Mouse (Mus musculus): Measurements from ENCODE around the gene Olfr297. TPM values are rescaled to one million over a fixed set of nuclear protein-coding genes. Genes with fewer than 3 reads are reported as not detected.

Olfr297 gene
- polyA plus RNA-seq (2015; fragmentation: Nextera tagmentation; extraction: Ambion mirVana) = not detected in 2 replicates

GRCm38 (mm10) chr7:86519668-86520067 lies at the start of gene Olfr297:
Gene Olfr297 (plus strand): TSS chr7:86519968.
- ATAC-seq = no peak
- Histone ChIP-seq H3K9me3 (ENCODE audit: low read length) (no peaks in the 10 kb centered on the region), H3K27me3 (replicated peaks; ENCODE audit: insufficient read depth, low read length) (no peaks in the 10 kb centered on the region), H3K36me3 (ENCODE audit: insufficient read depth, low read length) (no peaks in the 10 kb centered on the region), H3K4me2 (replicated peaks; ENCODE audit: low read depth, low read length) (no peak within 1 kb of the TSS), H3K4me1 (ENCODE audit: insufficient read depth, low read depth, low read length) (no peaks in the 10 kb centered on the region), H3K27ac (ENCODE audit: low read length) (no peak within 1 kb of the TSS), H3K9ac (replicated peaks; ENCODE audit: low read depth) (no peak within 1 kb of the TSS), H3K4me3 (ENCODE audit: low read depth, low read length) (no peak within 1 kb of the TSS)
- no peak for TF ChIP-seq EP300 (IDR thresholded peaks at IDR 0.05)
- TF ChIP-seq CTCF (IDR thresholded peaks at IDR 0.05) = no peak
- DNase-seq (ENCODE audit: low spot score) = no peak

GRCm38 (mm10) chr7:86492384-86492783 lies 27.4 kb upstream of the Olfr297 start, which contains the start of gene Olfr298:
Gene Olfr298 (minus strand): TSS chr7:86492484.
- no peak within 1 kb of the TSS for H3K9ac ChIP-seq (replicated peaks; ENCODE audit: low read depth)
- no peak within 1 kb of the TSS for H3K4me2 ChIP-seq (replicated peaks; ENCODE audit: low read depth, low read length)
- no peaks in the 10 kb centered on the region for H3K4me1 ChIP-seq (ENCODE audit: insufficient read depth, low read depth, low read length)
- H3K36me3 ChIP-seq (ENCODE audit: insufficient read depth, low read length) = no peaks in the 10 kb centered on the region
- H3K4me3 ChIP-seq (ENCODE audit: low read depth, low read length) = no peak within 1 kb of the TSS
- no peaks in the 10 kb centered on the region for H3K27me3 ChIP-seq (replicated peaks; ENCODE audit: insufficient read depth, low read length)
- DNase-seq (ENCODE audit: low spot score) (no peak), ATAC-seq (no peak)
- 65% methylated on average over 1 of the region's 1 CpGs for WGBS
- no peak within 1 kb of the TSS for H3K27ac ChIP-seq (ENCODE audit: low read length)
- no peak for TF ChIP-seq EP300 (IDR thresholded peaks at IDR 0.05)
- TF ChIP-seq CTCF (IDR thresholded peaks at IDR 0.05) = no peak
- no peaks in the 10 kb centered on the region for H3K9me3 ChIP-seq (ENCODE audit: low read length)

Other genes starting within 250 kb of the Olfr297 start
- not detected in 2 replicates for gene Olfr310, start 242.8 kb upstream of the Olfr297 start, polyA plus RNA-seq (2015; fragmentation: Nextera tagmentation; extraction: Ambion mirVana)
- not detected in 2 replicates for gene Olfr309, start 206.3 kb upstream of the Olfr297 start, polyA plus RNA-seq (2015; fragmentation: Nextera tagmentation; extraction: Ambion mirVana)
- not detected in 2 replicates for gene Olfr308, start 194.3 kb upstream of the Olfr297 start, polyA plus RNA-seq (2015; fragmentation: Nextera tagmentation; extraction: Ambion mirVana)
- gene Olfr307, start 182.4 kb upstream of the Olfr297 start, polyA plus RNA-seq (2015; fragmentation: Nextera tagmentation; extraction: Ambion mirVana) = not detected in 2 replicates
- gene Olfr305, start 153.0 kb upstream of the Olfr297 start, polyA plus RNA-seq (2015; fragmentation: Nextera tagmentation; extraction: Ambion mirVana) = not detected in 2 replicates
- gene Olfr304, start 133.3 kb upstream of the Olfr297 start, polyA plus RNA-seq (2015; fragmentation: Nextera tagmentation; extraction: Ambion mirVana) = not detected in 2 replicates
- gene Olfr303, start 122.2 kb upstream of the Olfr297 start, polyA plus RNA-seq (2015; fragmentation: Nextera tagmentation; extraction: Ambion mirVana) = not detected in 2 replicates
- not detected in 2 replicates for gene Olfr301, start 116.1 kb upstream of the Olfr297 start, polyA plus RNA-seq (2015; fragmentation: Nextera tagmentation; extraction: Ambion mirVana)
- not detected in 2 replicates for gene Olfr299, start 60.0 kb upstream of the Olfr297 start, polyA plus RNA-seq (2015; fragmentation: Nextera tagmentation; extraction: Ambion mirVana)
- not detected in 2 replicates for gene Olfr298, start 27.5 kb upstream of the Olfr297 start, polyA plus RNA-seq (2015; fragmentation: Nextera tagmentation; extraction: Ambion mirVana)
- not detected in 2 replicates for gene Olfr295, start 63.9 kb downstream of the Olfr297 start, polyA plus RNA-seq (2015; fragmentation: Nextera tagmentation; extraction: Ambion mirVana)
- not detected in 2 replicates for gene Olfr294, start 96.7 kb downstream of the Olfr297 start, polyA plus RNA-seq (2015; fragmentation: Nextera tagmentation; extraction: Ambion mirVana)
- gene Olfr293, start 129.1 kb downstream of the Olfr297 start, polyA plus RNA-seq (2015; fragmentation: Nextera tagmentation; extraction: Ambion mirVana) = not detected in 2 replicates
- not detected in 2 replicates for gene Olfr292, start 168.4 kb downstream of the Olfr297 start, polyA plus RNA-seq (2015; fragmentation: Nextera tagmentation; extraction: Ambion mirVana)